Mouse (Mus musculus) mature B cell (primary cell): ENCODE data around the gene Bcar3.

ENCODE experiments used
- in situ Hi-C: fragments of 300-500 bp; cut with MboI; formaldehyde crosslinking; loops from 2 replicates; pipeline ENCODE4 v1.14.3; 2019

Gene Bcar3

GRCm38 (mm10) chr3:122292300-122293222 lies 1.4 kb upstream of the Bcar3 start:
- in situ Hi-C loops = no loop called here

GRCm38 (mm10) chr3:122293223-122293953 lies 548 bp upstream of the Bcar3 start:
- in situ Hi-C loops = no loop called here

GRCm38 (mm10) chr3:122295511-122295910 lies 1.6 kb downstream of the Bcar3 start:
- in situ Hi-C loops = no loop called here

- in situ Hi-C loops = no loop called here
These were observed 3.0 kb downstream of the Bcar3 start for GRCm38 (mm10) chr3:122296979-122297378.

- in situ Hi-C loops = no loop called here
These were observed 7.3 kb downstream of the Bcar3 start for GRCm38 (mm10) chr3:122300983-122301919.

- in situ Hi-C loops = no loop called here
These were observed 10.6 kb downstream of the Bcar3 start for GRCm38 (mm10) chr3:122304560-122304959.

- in situ Hi-C loops = no loop called here
These were observed 14.1 kb downstream of the Bcar3 start for GRCm38 (mm10) chr3:122307894-122308671.

- in situ Hi-C loops = no loop called here
These were observed 15.0 kb downstream of the Bcar3 start for GRCm38 (mm10) chr3:122308981-122309380.

GRCm38 (mm10) chr3:122312078-122312477 lies 18.1 kb downstream of the Bcar3 start:
- in situ Hi-C loops = loop anchor here (10.0 kb wide), 1 partner anchor 323 kb away; no protein-coding TSS in a partner anchor

GRCm38 (mm10) chr3:122312936-122313629 lies 19.1 kb downstream of the Bcar3 start:
- in situ Hi-C loops = loop anchor here (10.0 kb wide), 1 partner anchor 322 kb away; no protein-coding TSS in a partner anchor

GRCm38 (mm10) chr3:122313936-122314335 lies 20.0 kb downstream of the Bcar3 start:
- in situ Hi-C loops = loop anchor here (10.0 kb wide), 1 partner anchor 321 kb away; no protein-coding TSS in a partner anchor

- in situ Hi-C loops = loop anchor here (10.0 kb wide), 1 partner anchor 318 kb away; no protein-coding TSS in a partner anchor
These were observed 22.7 kb downstream of the Bcar3 start for GRCm38 (mm10) chr3:122316621-122317020.

GRCm38 (mm10) chr3:122317339-122317738 lies 23.4 kb downstream of the Bcar3 start:
- in situ Hi-C loops = loop anchor here (10.0 kb wide), 1 partner anchor 317 kb away; no protein-coding TSS in a partner anchor

GRCm38 (mm10) chr3:122322226-122322625 lies 28.3 kb downstream of the Bcar3 start:
- in situ Hi-C loops = loop anchor here (5.0 kb wide), 1 partner anchor 140 kb away; no protein-coding TSS in a partner anchor

- in situ Hi-C loops = loop anchor here (5.0 kb wide), 1 partner anchor 138 kb away; no protein-coding TSS in a partner anchor
These were observed 29.9 kb downstream of the Bcar3 start for GRCm38 (mm10) chr3:122323841-122324240.

- in situ Hi-C loops = loop anchor here (5.0 kb wide), 1 partner anchor 138 kb away; no protein-coding TSS in a partner anchor
These were observed 30.6 kb downstream of the Bcar3 start for GRCm38 (mm10) chr3:122324528-122324927.

GRCm38 (mm10) chr3:122330484-122330883 lies 36.5 kb downstream of the Bcar3 start:
- in situ Hi-C loops = no loop called here

GRCm38 (mm10) chr3:122333493-122333892 lies 39.6 kb downstream of the Bcar3 start:
- in situ Hi-C loops = no loop called here

- in situ Hi-C loops = no loop called here
These were observed 40.0 kb downstream of the Bcar3 start for GRCm38 (mm10) chr3:122333902-122334301.

GRCm38 (mm10) chr3:122334375-122334774 lies 40.4 kb downstream of the Bcar3 start:
- in situ Hi-C loops = no loop called here
